In genomic region chr6:91515545-91516449, GRCm38 (mm10) we compare ENCODE assay signal across 8 mouse cellular contexts. TPM values are rescaled to one million over a fixed set of nuclear protein-coding genes. Genes with fewer than 3 reads are reported as not detected.
DNase-seq lines count a peak whose midpoint lies in the region; ATAC-seq lines count a peak whose summit lies in the region.

Gene Xpc, minus strand, starts transcription at chr6:91515888.
Gene Lsm3, plus strand, starts transcription at chr6:91515928.

- peak; percentile 98 for DNase-seq in CD4-positive, CD25-positive, alpha-beta regulatory T cell, adult 2 months (ENCODE audit: low read depth, low spot score)
- DNase-seq in fat pad, adult 2 months (ENCODE audit: extremely low read depth, low read depth, low spot score), result peak; percentile 56
- DNase-seq in kidney, postnatal 10 days, result peak; percentile 98
- DNase-seq in natural killer cell, adult 2 months (ENCODE audit: low spot score in 2 of 2), result peak; percentile 98 to 99

- no peaks in the 10 kb centered on the region for H3K27me3 ChIP-seq in heart, embryonic 13.5 days (replicated peaks)
- no peaks in the 10 kb centered on the region for H3K27me3 ChIP-seq in liver, embryonic 12.5 days (replicated peaks)
- H3K27me3 ChIP-seq in stomach, embryonic 15.5 days (replicated peaks), result no peaks in the 10 kb centered on the region

- H3K27ac ChIP-seq in brown adipose tissue, adult 24 weeks (replicated peaks; ENCODE audit: low read depth, low read length), result peak within 1 kb of the TSS; percentile 53
- H3K27ac ChIP-seq in heart, embryonic 13.5 days (replicated peaks), result peak within 1 kb of the TSS; percentile 76
- H3K27ac ChIP-seq in liver, embryonic 12.5 days, result peak within 1 kb of the TSS; percentile 76
- peak within 1 kb of the TSS; percentile 78 for H3K27ac ChIP-seq in stomach, embryonic 15.5 days

- peak within 1 kb of the TSS; percentile 95 for H3K9ac ChIP-seq in heart, embryonic 13.5 days
- H3K9ac ChIP-seq in liver, embryonic 12.5 days, result peak within 1 kb of the TSS; percentile 89
- peak within 1 kb of the TSS; percentile 92 for H3K9ac ChIP-seq in stomach, embryonic 15.5 days

- H3K4me3 ChIP-seq in brown adipose tissue, adult 24 weeks (ENCODE audit: insufficient read depth, low read depth, low read length), result peak within 1 kb of the TSS; percentile 83
- H3K4me3 ChIP-seq in heart, embryonic 13.5 days, result peak within 1 kb of the TSS; percentile 95
- H3K4me3 ChIP-seq in liver, embryonic 12.5 days, result peak within 1 kb of the TSS; percentile 85
- H3K4me3 ChIP-seq in stomach, embryonic 15.5 days (replicated peaks), result peak within 1 kb of the TSS; percentile 88

- H3K9me3 ChIP-seq in heart, embryonic 13.5 days, result no peaks in the 10 kb centered on the region
- H3K9me3 ChIP-seq in liver, embryonic 12.5 days (replicated peaks), result no peaks in the 10 kb centered on the region
- no peaks in the 10 kb centered on the region for H3K9me3 ChIP-seq in stomach, embryonic 15.5 days

- H3K4me1 ChIP-seq in brown adipose tissue, adult 24 weeks (ENCODE audit: control insufficient read depth, insufficient read depth, insufficient read length, low read length), result peaks cover 3% of the 10 kb centered on the region; the same call in 1 of the 2 replicates
- H3K4me1 ChIP-seq in heart, embryonic 13.5 days, result peaks cover 34% of the 10 kb centered on the region
- peaks cover 31% of the 10 kb centered on the region for H3K4me1 ChIP-seq in liver, embryonic 12.5 days
- H3K4me1 ChIP-seq in stomach, embryonic 15.5 days, result peaks cover 6% of the 10 kb centered on the region

- WGBS in heart, embryonic 13.5 days, result under 1% methylated on average over 80 of the region's 80 CpGs
- WGBS in liver, embryonic 12.5 days (ENCODE audit: insufficient replicate concordance), result 2% methylated on average over 80 of the region's 80 CpGs
- under 1% methylated on average over 80 of the region's 80 CpGs for WGBS in stomach, embryonic 15.5 days

- peak; percentile 96 for ATAC-seq in heart, embryonic 13.5 days (ENCODE audit: extremely low read depth, insufficient number of reproducible peaks, low FRiP score, low TSS enrichment)
- peak; percentile 98 for ATAC-seq in liver, embryonic 12.5 days
- ATAC-seq in stomach, embryonic 15.5 days (ENCODE audit: insufficient read depth, low FRiP score, low read depth), result peak; percentile 98

- peak within 1 kb of the TSS; percentile 91 for H3K4me2 ChIP-seq in heart, embryonic 13.5 days
- peak within 1 kb of the TSS; percentile 85 for H3K4me2 ChIP-seq in liver, embryonic 12.5 days
- H3K4me2 ChIP-seq in stomach, embryonic 15.5 days, result peak within 1 kb of the TSS; percentile 77

- peaks cover 37% of the 10 kb centered on the region for H3K36me3 ChIP-seq in heart, embryonic 13.5 days
- peaks cover 38% of the 10 kb centered on the region for H3K36me3 ChIP-seq in liver, embryonic 12.5 days
- peaks cover 24% of the 10 kb centered on the region for H3K36me3 ChIP-seq in stomach, embryonic 15.5 days

RNA-seq across cellular contexts. Expression of gene Xpc, which starts in this region (rescaled TPM):
- 8.6 and 15.5 TPM in 2 replicates for polyA plus RNA-seq in brown adipose tissue, adult 24 weeks (2012; ENCODE audit: insufficient read depth, insufficient read length, missing spikeins)
- 10.5 and 11.0 TPM in 2 replicates for polyA plus RNA-seq in heart, embryonic 13.5 days (2015; fragmentation: Nextera tagmentation; extraction: Ambion mirVana)
- polyA plus RNA-seq in liver, embryonic 12.5 days (2016; fragmentation: Nextera tagmentation; extraction: Ambion mirVana), result 7.7 and 8.3 TPM in 2 replicates
- polyA plus RNA-seq in stomach, embryonic 15.5 days (2015; fragmentation: Nextera tagmentation; extraction: Ambion mirVana), result 13.8 and 15.3 TPM in 2 replicates

RNA-seq across cellular contexts. Expression of gene Lsm3, which starts in this region (rescaled TPM):
- polyA plus RNA-seq in brown adipose tissue, adult 24 weeks (2012; ENCODE audit: insufficient read depth, insufficient read length, missing spikeins), result 50.9 and 64.4 TPM in 2 replicates
- polyA plus RNA-seq in heart, embryonic 13.5 days (2015; fragmentation: Nextera tagmentation; extraction: Ambion mirVana), result 180 and 207 TPM in 2 replicates
- 179 and 189 TPM in 2 replicates for polyA plus RNA-seq in liver, embryonic 12.5 days (2016; fragmentation: Nextera tagmentation; extraction: Ambion mirVana)
- 239 and 248 TPM in 2 replicates for polyA plus RNA-seq in stomach, embryonic 15.5 days (2015; fragmentation: Nextera tagmentation; extraction: Ambion mirVana)

Comparison
In these comparisons a context has a peak if more than half of its experiments do, and no peak if none do; other contexts are left out.
1. Peak in every context shown above with its lines: DNase-seq, ATAC-seq, H3K4me3 ChIP-seq and H3K27ac ChIP-seq.